Mouse (Mus musculus) heart, embryonic 16.5 days (tissue): Measurements from ENCODE around the gene Entpd1. TPM values are rescaled to one million over a fixed set of nuclear protein-coding genes. Genes with fewer than 3 reads are reported as not detected.
A peak's percentile ranks its signal among the peaks of the same experiment; 100 is the strongest.
"Not testable (repeated sequence)": the region's sequence is repeated elsewhere in the genome, so short reads cannot be mapped to it uniquely, and the experiment has no call there.

Experiments
- ATAC-seq: fragments of 200-750 bp; cut with Nextera tagmentation; replicated peaks from 2 replicates; pipeline ENCODE4 v1.8.0; 2017; ENCODE audit warnings: moderate number of reproducible peaks; ENCODE audit not compliant: insufficient read depth, low FRiP score; ENCODE audit errors: extremely low read depth
- H3K27ac ChIP-seq: fragments of 300-500 bp; sonication (generic); 2 replicates; pipeline ENCODE4 v1.5.1; 2014; ENCODE audit warnings: mild to moderate bottlenecking, low read length, control low read depth, moderate library complexity
- H3K27me3 ChIP-seq: fragments of 300-500 bp; sonication (generic); 2 replicates; pipeline ENCODE4 v1.6.1; 2014; ENCODE audit warnings: low read length, mixed read lengths; ENCODE audit not compliant: control insufficient read depth, insufficient read depth
- H3K36me3 ChIP-seq: fragments of 300-500 bp; sonication (generic); 2 replicates; pipeline ENCODE4 v1.6.1; 2014; ENCODE audit not compliant: control insufficient read depth, insufficient read depth
- H3K4me1 ChIP-seq: fragments of 300-500 bp; sonication (generic); 2 replicates; pipeline ENCODE4 v1.6.1; 2014; ENCODE audit warnings: low read length, mixed read lengths; ENCODE audit not compliant: control insufficient read depth, insufficient read depth
- H3K4me2 ChIP-seq: fragments of 300-500 bp; sonication (generic); 2 replicates; pipeline ENCODE4 v1.6.1; 2014; ENCODE audit warnings: low read depth, mild to moderate bottlenecking, control low read depth, low read length
- H3K4me3 ChIP-seq: fragments of 300-500 bp; sonication (generic); 2 replicates; pipeline ENCODE4 v1.5.1; 2014; ENCODE audit warnings: mild to moderate bottlenecking, control low read depth, low read length
- H3K9ac ChIP-seq: fragments of 300-500 bp; sonication (generic); 2 replicates; pipeline ENCODE4 v1.6.1; 2014; ENCODE audit warnings: low read length, control low read depth
- H3K9me3 ChIP-seq: fragments of 300-500 bp; sonication (generic); replicated peaks from 2 replicates; pipeline ENCODE4 v1.6.1; 2016; ENCODE audit warnings: low read length; ENCODE audit not compliant: control insufficient read depth
- WGBS: fragments of 180-500 bp; shearing (Covaris S2); extraction: QIAGEN DNeasy Blood & Tissue Kit; methylation state at CpG from one replicate; pipeline ENCODE4 v1.1.7; 2014; 5-methylcytosine and 5-hydroxymethylcytosine counted together
- polyA plus RNA-seq: library from polyadenylated mRNA; unstranded; fragments of >200 nt; fragmentation: Nextera tagmentation; extraction: Ambion mirVana; gene quantifications from 2 replicates; pipeline ENCODE4 v1.2.1, GENCODE M21; 2015

Entpd1 gene
- polyA plus RNA-seq, 1 experiment from 2014 or later, result 11.7 TPM

DNA sequence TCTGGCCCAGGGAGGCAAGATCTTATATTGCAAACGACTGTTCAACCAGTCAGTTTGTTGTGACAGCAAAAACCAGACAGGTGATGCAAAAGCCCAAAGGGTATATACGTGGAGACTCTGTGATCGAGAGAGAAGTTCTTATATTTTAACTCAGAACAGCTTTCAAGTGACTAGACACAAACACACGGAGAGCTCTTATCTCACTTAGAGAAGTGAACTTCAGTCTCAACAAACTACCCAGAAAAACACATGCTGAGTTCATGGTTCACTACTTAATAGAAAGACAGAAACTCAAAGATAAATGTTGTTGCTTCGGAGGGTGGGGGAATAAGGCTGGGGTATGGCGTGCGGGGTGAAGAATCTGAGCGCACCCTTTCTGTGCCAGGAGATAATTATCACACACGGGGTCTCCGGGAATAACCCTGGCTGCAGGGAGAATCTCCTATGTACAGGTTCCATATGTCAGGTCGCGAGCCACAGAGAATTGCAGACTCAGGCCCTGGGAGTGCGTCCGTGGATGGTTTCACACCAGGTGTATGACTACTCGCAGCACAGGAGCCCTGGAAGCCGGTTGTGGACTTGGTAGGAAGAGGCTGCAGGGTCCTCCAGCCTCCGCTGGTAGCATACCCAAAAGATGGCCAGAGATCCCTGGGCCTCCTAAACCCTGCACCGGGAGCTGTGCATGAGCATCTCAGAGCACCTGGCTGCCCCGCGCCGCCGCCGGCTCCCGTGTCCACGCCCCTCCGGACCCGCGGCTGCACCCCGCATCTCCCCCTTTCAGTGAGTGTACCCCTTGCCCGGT, 24.5 kb upstream of the Entpd1 start:
- Histone ChIP-seq H3K4me1 (peaks cover 8% of the 10 kb centered on the region; the same call in 1 of the 2 replicates), H3K27me3 (no peaks in the 10 kb centered on the region), H3K9me3 (no peaks in the 10 kb centered on the region), H3K4me2 (peak overlapping the region; percentile 88), H3K4me3 (peak overlapping the region; percentile 73), H3K9ac (peak overlapping the region; percentile 73), H3K36me3 (peaks cover 2% of the 10 kb centered on the region), H3K27ac (no peak overlapping the region)
- ATAC-seq, result peak; percentile 33
- WGBS, result 4% methylated on average over 30 of the region's 30 CpGs

DNA sequence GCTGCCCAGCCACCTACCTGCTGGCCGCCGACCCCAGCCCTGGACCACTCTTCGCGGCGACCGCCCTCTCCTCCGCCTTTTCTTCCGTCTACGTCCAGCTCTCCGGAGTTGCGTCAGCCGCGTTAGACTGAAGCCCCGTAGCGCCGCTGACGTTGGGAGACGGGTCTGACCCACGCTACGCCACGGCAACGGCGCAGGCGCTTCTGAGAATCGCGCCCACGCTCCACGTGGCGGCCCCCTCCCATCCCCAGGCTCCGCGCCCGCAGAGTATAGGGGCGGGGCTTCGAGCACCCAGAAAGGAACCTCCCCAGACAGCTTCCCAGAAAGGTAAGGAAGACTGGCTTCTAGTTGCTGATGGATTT, 23.9 kb upstream of the Entpd1 start, which contains the start of gene Aldh18a1:
Gene Aldh18a1 (minus strand): TSS at position 171 of the 362 bp plus-strand sequence.
- Histone ChIP-seq H3K36me3 (no peaks in the 10 kb centered on the region; the same call in none of the 2 replicates), H3K4me3 (peak within 1 kb of the TSS; percentile 73), H3K4me1 (peaks cover 8% of the 10 kb centered on the region; the same call in 1 of the 2 replicates), H3K9me3 (no peaks in the 10 kb centered on the region), H3K27ac (peak within 1 kb of the TSS; percentile 82), H3K27me3 (no peaks in the 10 kb centered on the region), H3K9ac (peak within 1 kb of the TSS; percentile 73), H3K4me2 (peak within 1 kb of the TSS; percentile 88)
- 0% methylated on average over 34 of the region's 34 CpGs for WGBS
- ATAC-seq, result peak; percentile 93

DNA sequence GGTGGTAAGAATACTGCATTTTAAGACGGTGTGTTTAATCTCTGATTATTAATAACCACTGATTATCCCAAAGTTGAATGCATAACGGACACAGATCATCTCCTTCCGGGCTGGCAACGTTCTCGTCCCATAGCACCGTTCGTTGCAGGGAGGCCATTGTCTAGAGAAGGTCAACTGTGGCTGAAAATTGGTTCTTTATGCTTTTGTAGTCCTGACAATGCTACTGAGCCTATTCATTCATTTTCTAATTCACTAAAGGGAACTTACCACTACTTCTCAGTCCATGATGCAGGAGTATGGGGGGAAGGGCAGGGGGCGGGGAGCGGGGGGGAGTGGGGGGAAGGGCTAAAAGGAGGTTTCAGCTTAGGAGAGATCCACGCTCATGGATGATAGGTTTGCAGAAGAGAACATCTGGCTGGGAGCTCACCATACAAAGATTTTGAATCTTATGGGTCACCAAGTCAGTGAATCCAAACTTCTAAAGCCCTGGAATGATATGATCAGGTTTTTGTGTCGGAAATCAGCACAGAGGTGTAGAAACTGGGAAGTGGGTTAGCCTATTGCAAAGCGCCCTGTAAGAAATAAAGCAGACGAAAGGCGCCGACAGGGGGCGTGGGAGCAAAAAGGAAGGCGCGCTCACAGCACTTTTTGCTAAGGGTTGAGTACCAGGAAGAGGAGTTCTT, 23.2 kb upstream of the Entpd1 start:
- Histone ChIP-seq H3K4me3 (peak overlapping the region; percentile 73), H3K9me3 (no peaks in the 10 kb centered on the region), H3K36me3 (no peaks in the 10 kb centered on the region; the same call in 1 of the 2 replicates), H3K27ac (peak overlapping the region; percentile 82), H3K9ac (peak overlapping the region; percentile 73), H3K4me2 (peak overlapping the region; percentile 88), H3K27me3 (no peaks in the 10 kb centered on the region), H3K4me1 (peaks cover 8% of the 10 kb centered on the region; the same call in 1 of the 2 replicates)
- WGBS, result 2% methylated on average over 18 of the region's 18 CpGs
- peak; percentile 59 for ATAC-seq

DNA sequence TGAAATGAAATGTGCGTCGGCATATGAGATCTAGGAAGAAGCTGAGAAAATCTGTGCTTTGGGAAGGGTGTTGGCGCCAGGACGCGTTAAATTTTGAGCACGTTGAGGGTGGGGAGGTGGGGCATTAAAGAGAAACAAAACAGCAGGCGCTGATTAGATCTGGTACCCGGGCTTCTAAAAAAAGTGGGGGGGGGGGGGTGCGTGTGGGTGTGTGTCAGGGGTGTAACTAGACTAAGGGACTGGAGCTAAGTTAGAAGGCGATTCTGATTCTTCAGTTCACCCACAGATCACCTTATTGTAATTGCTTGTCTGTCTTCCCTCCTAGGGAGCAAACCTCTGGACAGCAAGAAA, 22.7 kb upstream of the Entpd1 start:
- H3K4me2 ChIP-seq, result peak overlapping the region; percentile 88
- H3K9ac ChIP-seq, result peak overlapping the region; percentile 73
- no peak for ATAC-seq
- H3K27me3 ChIP-seq, result no peaks in the 10 kb centered on the region
- H3K4me1 ChIP-seq, result peaks cover 8% of the 10 kb centered on the region; the same call in 1 of the 2 replicates
- H3K4me3 ChIP-seq, result peak overlapping the region; percentile 73
- peak overlapping the region; percentile 82 for H3K27ac ChIP-seq
- H3K36me3 ChIP-seq, result no peaks in the 10 kb centered on the region; the same call in 1 of the 2 replicates
- H3K9me3 ChIP-seq, result no peaks in the 10 kb centered on the region
- 1% methylated on average over 10 of the region's 10 CpGs for WGBS

GRCm38 (mm10) chr19:40595231-40595630, 16.9 kb upstream of the Entpd1 start:
- no peak overlapping the region for H3K4me3 ChIP-seq
- H3K4me1 ChIP-seq, result no peaks in the 10 kb centered on the region
- WGBS, result 82% methylated on average over 3 of the region's 3 CpGs
- no peak for ATAC-seq
- H3K36me3 ChIP-seq, result no peaks in the 10 kb centered on the region; the same call in 1 of the 2 replicates
- H3K27ac ChIP-seq, result no peak overlapping the region
- H3K4me2 ChIP-seq, result no peak overlapping the region
- H3K9me3 ChIP-seq, result no peaks in the 10 kb centered on the region
- no peak overlapping the region for H3K9ac ChIP-seq
- no peaks in the 10 kb centered on the region for H3K27me3 ChIP-seq

GRCm38 (mm10) chr19:40595831-40596230, 16.3 kb upstream of the Entpd1 start:
- Histone ChIP-seq H3K27me3 (no peaks in the 10 kb centered on the region), H3K4me1 (no peaks in the 10 kb centered on the region), H3K9me3 (no peaks in the 10 kb centered on the region), H3K4me3 (no peak overlapping the region), H3K36me3 (no peaks in the 10 kb centered on the region; the same call in 1 of the 2 replicates), H3K4me2 (no peak overlapping the region), H3K27ac (no peak overlapping the region), H3K9ac (no peak overlapping the region)
- 73% methylated on average over 8 of the region's 8 CpGs for WGBS
- peak; percentile 45; the same call in 1 of the 2 replicates for ATAC-seq

GRCm38 (mm10) chr19:40600846-40601245, 11.3 kb upstream of the Entpd1 start:
- not testable (repeated sequence) for H3K4me2 ChIP-seq, H3K27me3 ChIP-seq, H3K4me1 ChIP-seq, H3K27ac ChIP-seq, H3K4me3 ChIP-seq, ATAC-seq, H3K9ac ChIP-seq, H3K9me3 ChIP-seq, H3K36me3 ChIP-seq
- WGBS, result 83% methylated on average over 5 of the region's 5 CpGs

GRCm38 (mm10) chr19:40601870-40602269, 10.3 kb upstream of the Entpd1 start:
- H3K36me3 ChIP-seq, result peaks cover 17% of the 10 kb centered on the region
- H3K4me1 ChIP-seq, result no peaks in the 10 kb centered on the region
- no peak for ATAC-seq
- H3K9me3 ChIP-seq, result no peaks in the 10 kb centered on the region
- 73% methylated on average over 3 of the region's 3 CpGs for WGBS
- H3K4me3 ChIP-seq, result no peak overlapping the region
- H3K27me3 ChIP-seq, result no peaks in the 10 kb centered on the region
- H3K27ac ChIP-seq, result no peak overlapping the region
- no peak overlapping the region for H3K4me2 ChIP-seq
- no peak overlapping the region for H3K9ac ChIP-seq

DNA sequence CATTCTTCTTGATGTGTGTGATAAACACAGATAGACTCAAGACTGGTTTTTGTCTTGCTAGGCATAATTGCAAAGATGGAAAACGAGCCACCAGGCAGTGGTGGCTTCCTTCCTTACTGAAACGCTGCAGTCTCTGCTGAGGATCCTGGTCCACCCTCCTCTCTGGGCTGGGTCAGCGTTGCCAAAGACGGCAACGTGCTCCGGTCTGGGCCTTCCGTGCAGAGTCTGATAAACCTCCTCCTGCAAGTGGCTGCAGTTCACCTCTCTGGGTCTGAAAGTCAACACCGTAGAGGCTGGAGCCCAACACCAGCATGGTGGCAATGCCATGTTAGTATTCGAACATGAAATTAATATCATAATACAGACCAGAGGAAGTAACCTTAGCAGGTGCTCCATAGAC, 7.0 kb upstream of the Entpd1 start:
- Histone ChIP-seq H3K27ac (no peak overlapping the region), H3K36me3 (peaks cover 27% of the 10 kb centered on the region), H3K9me3 (no peaks in the 10 kb centered on the region), H3K4me1 (no peaks in the 10 kb centered on the region), H3K4me3 (no peak overlapping the region), H3K4me2 (no peak overlapping the region), H3K27me3 (no peaks in the 10 kb centered on the region), H3K9ac (no peak overlapping the region)
- WGBS, result 86% methylated on average over 9 of the region's 9 CpGs
- no peak for ATAC-seq
